Mouse (Mus musculus) retina, embryonic 14.5 days (tissue): Measurements from ENCODE around the gene Fbxo8.
A peak's percentile ranks its signal among the peaks of the same experiment; 100 is the strongest.

Experiments used
- DNase-seq: peaks from one replicate; pipeline ENCODE4 v3.0.0-alpha.2; 2015; ENCODE audit warnings: low spot score

Fbxo8 gene

GRCm38 (mm10) chr8:56550558-56551360, at the start of gene Fbxo8, which contains the start of gene Cep44:
TSS of gene Fbxo8 (plus strand) at chr8:56551090.
TSS of gene Cep44 (minus strand) at chr8:56551047.
- peak; percentile 93 for DNase-seq

GRCm38 (mm10) chr8:56501911-56502310, 49.0 kb upstream of the Fbxo8 start:
- no peak for DNase-seq

GRCm38 (mm10) chr8:56508318-56508951, 42.5 kb upstream of the Fbxo8 start:
- DNase-seq, result no peak

- no peak for DNase-seq
These were observed 41.9 kb upstream of the Fbxo8 start for GRCm38 (mm10) chr8:56508952-56509479.

GRCm38 (mm10) chr8:56518848-56519247, 32.0 kb upstream of the Fbxo8 start:
- no peak for DNase-seq

GRCm38 (mm10) chr8:56520249-56520648, 30.6 kb upstream of the Fbxo8 start:
- DNase-seq, result no peak

GRCm38 (mm10) chr8:56521051-56521450, 29.8 kb upstream of the Fbxo8 start:
- no peak for DNase-seq

- no peak for DNase-seq
These were observed 22.0 kb upstream of the Fbxo8 start for GRCm38 (mm10) chr8:56528869-56529268.

GRCm38 (mm10) chr8:56530359-56530758, 20.5 kb upstream of the Fbxo8 start:
- peak; percentile 79 for DNase-seq

- DNase-seq, result no peak
These were observed 10.2 kb upstream of the Fbxo8 start for GRCm38 (mm10) chr8:56540706-56541105.

- no peak for DNase-seq
These were observed 3.0 kb upstream of the Fbxo8 start for GRCm38 (mm10) chr8:56547866-56548265.

- peak; percentile 94 for DNase-seq
These were observed 517 bp downstream of the Fbxo8 start for GRCm38 (mm10) chr8:56551361-56551852.

- DNase-seq, result no peak
These were observed 1.2 kb downstream of the Fbxo8 start for GRCm38 (mm10) chr8:56552045-56552444.

GRCm38 (mm10) chr8:56552551-56553103, 1.7 kb downstream of the Fbxo8 start:
- DNase-seq, result no peak

GRCm38 (mm10) chr8:56564399-56565047, 13.6 kb downstream of the Fbxo8 start:
- no peak for DNase-seq

GRCm38 (mm10) chr8:56566856-56567255, 16.0 kb downstream of the Fbxo8 start:
- no peak for DNase-seq

GRCm38 (mm10) chr8:56580918-56581317, 30.0 kb downstream of the Fbxo8 start:
- no peak for DNase-seq

- DNase-seq, result no peak
These were observed 32.0 kb downstream of the Fbxo8 start for GRCm38 (mm10) chr8:56582841-56583240.

- no peak for DNase-seq
These were observed 38.1 kb downstream of the Fbxo8 start for GRCm38 (mm10) chr8:56589004-56589403.

- DNase-seq, result no peak
These were observed 40.2 kb downstream of the Fbxo8 start for GRCm38 (mm10) chr8:56591084-56591483.

GRCm38 (mm10) chr8:56591502-56591901, 40.6 kb downstream of the Fbxo8 start:
- no peak for DNase-seq

- no peak for DNase-seq
These were observed 55.6 kb downstream of the Fbxo8 start for GRCm38 (mm10) chr8:56606481-56606880.
